38 mouse cellular contexts compared by ENCODE assay signal in the genomic region with DNA sequence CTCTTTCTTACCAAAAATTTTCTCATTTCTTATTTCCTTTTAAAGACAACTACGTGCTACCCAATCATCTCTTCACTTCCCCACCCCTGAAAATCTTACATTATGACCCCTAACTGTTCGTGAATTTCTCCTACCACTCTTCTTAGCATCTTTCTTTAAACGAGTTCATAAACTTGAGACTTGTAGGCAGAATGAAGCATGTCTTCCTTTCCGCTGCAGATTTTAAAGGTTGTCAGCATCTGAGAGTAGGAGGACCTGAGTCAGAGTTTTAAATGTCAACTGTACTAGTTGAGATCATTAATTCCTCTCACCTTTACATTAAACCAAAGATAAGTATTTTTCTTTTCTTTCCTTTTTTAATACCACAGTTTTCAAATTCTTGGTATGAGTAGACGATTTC. TPM values are rescaled to one million over a fixed set of nuclear protein-coding genes. Genes with fewer than 3 reads are reported as not detected.
"Had no signal": no experiment of that assay in that cellular context is flagged by ENCODE, and none has a peak within 500 bp of the region (broad histone marks: within the 10 kb centered on the region; RNA-seq: fewer than 3 reads in every experiment).

No protein-coding gene starts in this region.

- H3K4me1 ChIP-seq: hindbrain, embryonic 15.5 days; kidney, embryonic 15.5 days; liver, embryonic 13.5 days had no signal

- H3K4me3 ChIP-seq: gastrocnemius, adult 2 months; heart, embryonic 10.5 days; heart, embryonic 12.5 days; hindbrain, embryonic 13.5 days; hindbrain, embryonic 15.5 days; kidney, embryonic 15.5 days; layer of hippocampus, adult 2 months; left cerebral cortex, adult 2 months; limb, embryonic 10.5 days; limb, embryonic 12.5 days; liver, embryonic 13.5 days had no signal

- DNase-seq: gastrocnemius, adult 2 months; gastrocnemius, postnatal 10 days; gastrocnemius, postnatal 25 days; heart, adult 18-20 months; heart, postnatal 10 days; kidney, adult 11 months; kidney, adult 2 months; kidney, adult 9 months; kidney, postnatal 14 days; kidney, postnatal 36 days; liver; liver, embryonic 13.5 days had no signal

- H3K27ac ChIP-seq: gastrocnemius, adult 2 months; heart, embryonic 10.5 days; hindbrain, embryonic 13.5 days; hindbrain, embryonic 15.5 days; hindbrain, postnatal 0 days; kidney, embryonic 15.5 days; kidney, postnatal 0 days; layer of hippocampus, adult 2 months; left cerebral cortex, adult 2 months; limb, embryonic 10.5 days; limb, embryonic 12.5 days; liver, embryonic 13.5 days had no signal

- H3K27me3 ChIP-seq: heart, embryonic 12.5 days; hindbrain, embryonic 13.5 days; hindbrain, embryonic 15.5 days; kidney, embryonic 15.5 days; limb, embryonic 12.5 days; liver, embryonic 13.5 days had no signal

- ATAC-seq: hindbrain, postnatal 0 days; intestine, embryonic 16.5 days had no signal

- H3K36me3 ChIP-seq: limb, embryonic 10.5 days; limb, embryonic 12.5 days; liver, embryonic 13.5 days had no signal

RNA-seq across cellular contexts. Expression of gene Tigit, which starts 35.3 kb away (rescaled TPM):
- total RNA-seq: gastrocnemius, adult 2 months; gastrocnemius, postnatal 10 days; gastrocnemius, postnatal 25 days; gastrocnemius, postnatal 4 days; granulocyte monocyte progenitor cell, adult 5-6 weeks; heart, adult 18-20 months; heart, adult 8-10 months; heart, postnatal 10 days; heart, postnatal 25 days; hematopoietic stem cell, adult 5-6 weeks; hindbrain, postnatal 0 days; layer of hippocampus, adult 2 months; layer of hippocampus, postnatal 10 days; layer of hippocampus, postnatal 25 days; left cerebral cortex, adult 2 months; left cerebral cortex, postnatal 14 days; left cerebral cortex, postnatal 36 days had no signal
- polyA plus RNA-seq: heart, embryonic 10.5 days; heart, embryonic 12.5 days; heart, embryonic 14.5 days; hindbrain, embryonic 11.5 days; hindbrain, embryonic 13.5 days; hindbrain, embryonic 15.5 days; intestine, embryonic 14.5 days; intestine, embryonic 16.5 days; kidney, embryonic 15.5 days; kidney, postnatal 0 days; limb, embryonic 10.5 days; limb, embryonic 12.5 days; limb, embryonic 14.5 days; liver, embryonic 11.5 days; liver, embryonic 13.5 days had no signal
